Mouse (Mus musculus): ENCODE results near the gene Enox1. TPM values are rescaled to one million over a fixed set of nuclear protein-coding genes. Genes with fewer than 3 reads are reported as not detected.

The Enox1 gene
- polyA plus RNA-seq, 1 experiment from 2014 or later: 33.5 TPM

DNA sequence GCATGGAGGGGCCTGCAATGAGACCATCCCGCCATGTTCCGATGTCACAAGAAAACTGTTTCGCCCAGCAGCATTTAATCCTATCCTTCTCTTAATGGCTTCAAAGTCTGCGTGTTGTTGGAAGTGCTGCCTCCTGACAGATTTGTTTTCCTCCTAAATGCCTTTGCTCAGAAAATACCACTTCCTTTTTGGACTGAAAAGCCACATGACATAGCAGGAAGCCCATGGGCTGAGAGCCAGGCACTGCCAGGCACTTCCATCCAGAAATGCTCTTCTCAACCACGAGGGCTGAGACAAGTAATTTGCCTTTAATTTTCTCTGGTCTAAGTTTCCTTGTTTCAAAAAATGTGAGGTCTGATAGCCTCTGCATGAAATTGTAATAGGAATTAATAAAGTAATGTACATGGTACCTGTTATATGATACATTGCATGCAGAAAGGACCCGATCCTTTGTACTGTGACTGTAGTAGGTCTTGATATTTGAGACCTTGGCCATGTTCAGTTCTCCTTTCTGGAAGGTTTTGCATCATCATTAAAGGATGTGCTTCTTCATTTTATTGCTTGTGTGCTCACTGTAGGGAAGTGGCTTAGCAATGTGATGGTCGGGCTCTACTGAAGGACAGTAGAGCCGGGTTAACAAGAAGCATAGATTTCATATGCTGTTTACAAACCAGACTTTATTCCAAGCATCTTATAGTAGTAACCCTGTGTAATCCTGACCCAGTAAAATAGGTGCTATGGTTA is 390.1 kb downstream of the Enox1 start:
- 92% methylated on average over 8 of the region's 8 CpGs for WGBS
- no peaks in the 10 kb centered on the region for H3K27me3 ChIP-seq
- H3K36me3 ChIP-seq (replicated peaks): no peaks in the 10 kb centered on the region
- no peak overlapping the region for H3K9ac ChIP-seq
- H3K27ac ChIP-seq: no peak overlapping the region
- no peak overlapping the region for H3K4me3 ChIP-seq (replicated peaks)
- no peaks in the 10 kb centered on the region for H3K9me3 ChIP-seq
- 0 out of 2 replicates have a peak, but pooled peaks cover 6% of the 10 kb centered on the region for H3K4me1 ChIP-seq
- H3K4me2 ChIP-seq: no peak overlapping the region
- ATAC-seq (ENCODE audit: low FRiP score): no peak

DNA sequence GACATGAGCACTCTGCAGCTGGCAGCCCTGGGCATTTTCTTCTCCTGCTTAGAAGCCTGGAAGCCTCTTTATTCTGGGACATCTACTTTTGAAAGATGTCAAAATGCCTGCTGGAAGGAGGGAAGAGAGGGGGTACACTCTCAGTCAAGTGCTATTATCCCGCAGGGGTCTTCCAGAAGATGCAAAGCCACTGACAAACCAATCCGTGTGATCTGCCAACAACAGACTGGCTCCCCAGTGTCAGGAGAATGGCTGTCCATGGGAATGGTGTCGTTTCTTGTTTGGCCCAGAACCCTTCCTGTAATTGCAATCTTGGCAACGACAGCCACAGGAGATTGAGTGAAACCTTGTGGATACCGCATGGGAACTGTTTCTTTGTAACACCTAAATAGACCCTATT is 390.8 kb downstream of the Enox1 start:
- no peaks in the 10 kb centered on the region for H3K9me3 ChIP-seq
- H3K4me1 ChIP-seq: 0 out of 2 replicates have a peak, but pooled peaks cover 6% of the 10 kb centered on the region
- no peaks in the 10 kb centered on the region for H3K36me3 ChIP-seq (replicated peaks)
- no peak for ATAC-seq (ENCODE audit: low FRiP score)
- H3K4me3 ChIP-seq (replicated peaks): no peak overlapping the region
- no peak overlapping the region for H3K4me2 ChIP-seq
- WGBS: 87% methylated on average over 5 of the region's 5 CpGs
- H3K27ac ChIP-seq: no peak overlapping the region
- no peak overlapping the region for H3K9ac ChIP-seq
- no peaks in the 10 kb centered on the region for H3K27me3 ChIP-seq

DNA sequence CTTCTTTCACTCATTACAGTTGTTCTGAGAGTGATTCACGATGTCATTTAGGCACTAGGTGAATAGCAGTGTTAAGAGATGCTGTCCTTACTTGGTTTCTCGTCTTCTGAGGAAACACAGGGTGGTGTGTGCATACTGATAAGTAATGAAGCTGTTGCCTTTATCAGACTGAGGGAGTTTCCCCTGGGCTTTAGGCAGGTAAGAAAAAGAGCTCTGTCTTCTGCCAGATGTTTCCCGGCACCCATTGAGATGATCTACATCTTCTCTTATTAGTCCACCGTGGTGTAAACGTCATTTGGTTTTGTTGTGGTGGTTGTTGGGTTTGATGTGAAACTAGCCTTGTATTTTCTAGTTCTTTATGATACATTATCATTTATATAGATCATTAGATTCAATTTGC is 392.4 kb downstream of the Enox1 start:
- ATAC-seq (ENCODE audit: low FRiP score): no peak

DNA sequence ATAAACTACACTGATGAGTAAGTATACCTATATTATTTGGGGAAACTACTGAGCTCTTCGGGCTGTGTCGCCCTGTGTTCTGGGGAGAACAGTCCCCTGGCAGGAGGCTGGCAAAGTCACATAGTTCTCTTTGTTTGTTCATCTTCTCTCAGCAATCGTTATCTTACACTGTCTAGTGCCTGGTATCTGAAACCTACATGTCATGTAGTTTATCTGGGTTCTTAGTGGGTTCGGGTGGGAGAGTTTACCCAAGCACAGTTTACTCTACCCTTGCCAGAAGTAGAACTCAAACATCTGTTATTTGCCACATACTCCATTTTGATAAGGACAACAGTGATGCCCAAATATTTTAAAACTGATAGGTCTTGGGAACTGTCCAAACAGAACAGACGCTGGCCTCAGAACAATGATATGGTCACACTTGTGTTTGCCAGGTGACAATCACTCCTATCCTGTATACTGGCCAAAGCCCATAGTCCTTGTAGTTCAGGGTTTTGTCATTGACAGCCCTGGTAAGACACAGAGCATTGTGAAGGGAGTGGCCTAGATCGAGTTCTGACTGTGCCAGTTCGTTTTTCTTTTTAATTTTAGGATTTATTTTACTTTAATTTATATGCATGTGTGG is 401.0 kb downstream of the Enox1 start:
- Histone ChIP-seq H3K36me3 (replicated peaks) (no peaks in the 10 kb centered on the region), H3K4me2 (no peak overlapping the region), H3K4me3 (replicated peaks) (no peak overlapping the region), H3K9ac (no peak overlapping the region), H3K27me3 (no peaks in the 10 kb centered on the region), H3K27ac (no peak overlapping the region), H3K9me3 (no peaks in the 10 kb centered on the region), H3K4me1 (no peaks in the 10 kb centered on the region)
- ATAC-seq (ENCODE audit: low FRiP score): no peak
- WGBS: 87% methylated on average over 7 of the region's 7 CpGs

More for the DNA sequence above, 392.4 kb downstream of the Enox1 start:
- Histone ChIP-seq H3K9me3 (no peaks in the 10 kb centered on the region), H3K36me3 (replicated peaks) (no peaks in the 10 kb centered on the region), H3K27ac (no peak overlapping the region), H3K4me1 (no peaks in the 10 kb centered on the region), H3K4me3 (replicated peaks) (no peak overlapping the region), H3K27me3 (no peaks in the 10 kb centered on the region), H3K9ac (no peak overlapping the region), H3K4me2 (no peak overlapping the region)
- 94% methylated on average over 5 of the region's 5 CpGs for WGBS

DNA sequence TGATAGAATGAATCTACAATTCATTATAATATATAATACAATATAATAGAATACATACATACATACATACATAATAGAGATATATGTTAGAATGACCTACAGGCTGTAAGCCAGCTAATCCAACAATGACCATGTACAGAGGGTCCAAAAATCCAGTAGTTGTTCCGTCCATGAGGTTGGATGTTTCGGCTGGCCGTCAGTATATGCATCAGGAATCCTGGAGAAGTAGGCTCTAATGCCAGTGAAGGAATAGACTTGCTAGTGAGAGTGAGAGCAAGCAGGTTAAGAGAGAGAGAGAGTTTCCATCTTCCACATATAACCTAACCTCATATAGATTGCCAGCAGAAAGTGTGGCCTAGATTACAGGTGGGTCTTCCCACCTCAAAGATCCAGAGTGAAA is 402.3 kb downstream of the Enox1 start:
- Histone ChIP-seq H3K9me3 (no peaks in the 10 kb centered on the region), H3K27ac (no peak overlapping the region), H3K27me3 (no peaks in the 10 kb centered on the region), H3K4me2 (no peak overlapping the region), H3K36me3 (replicated peaks) (no peaks in the 10 kb centered on the region), H3K4me3 (replicated peaks) (no peak overlapping the region), H3K9ac (no peak overlapping the region), H3K4me1 (peaks cover under 1% of the 10 kb centered on the region; the same call in 1 of the 2 replicates)
- no peak for ATAC-seq (ENCODE audit: low FRiP score)
- WGBS: 96% methylated on average over 3 of the region's 3 CpGs

DNA sequence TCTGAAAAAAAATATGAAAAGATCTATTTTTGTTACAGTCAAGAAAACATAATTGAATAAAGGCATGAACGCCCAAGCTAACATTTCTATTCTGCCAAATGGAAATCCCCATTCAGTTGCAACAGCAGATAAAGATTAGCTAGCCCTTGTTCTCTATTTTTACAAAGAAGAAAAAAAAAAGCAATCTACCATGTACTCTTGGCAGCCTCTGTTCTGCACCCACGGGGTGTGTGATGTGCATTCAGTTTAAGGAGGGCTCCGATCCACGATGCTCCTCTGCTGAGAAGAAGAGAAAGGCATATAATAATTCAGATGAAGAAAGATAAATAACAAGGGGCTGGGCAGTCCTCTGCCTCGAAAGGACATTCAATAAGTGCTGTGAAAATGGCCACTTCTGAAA is 403.2 kb downstream of the Enox1 start:
- Histone ChIP-seq H3K4me1 (peaks cover 7% of the 10 kb centered on the region; the same call in 1 of the 2 replicates), H3K27me3 (no peaks in the 10 kb centered on the region), H3K9me3 (no peaks in the 10 kb centered on the region), H3K27ac (no peak overlapping the region), H3K4me3 (replicated peaks) (no peak overlapping the region), H3K9ac (no peak overlapping the region), H3K4me2 (no peak overlapping the region), H3K36me3 (replicated peaks) (no peaks in the 10 kb centered on the region)
- ATAC-seq (ENCODE audit: low FRiP score): no peak
- 65% methylated on average over 5 of the region's 5 CpGs for whole genome bisulfite sequencing

DNA sequence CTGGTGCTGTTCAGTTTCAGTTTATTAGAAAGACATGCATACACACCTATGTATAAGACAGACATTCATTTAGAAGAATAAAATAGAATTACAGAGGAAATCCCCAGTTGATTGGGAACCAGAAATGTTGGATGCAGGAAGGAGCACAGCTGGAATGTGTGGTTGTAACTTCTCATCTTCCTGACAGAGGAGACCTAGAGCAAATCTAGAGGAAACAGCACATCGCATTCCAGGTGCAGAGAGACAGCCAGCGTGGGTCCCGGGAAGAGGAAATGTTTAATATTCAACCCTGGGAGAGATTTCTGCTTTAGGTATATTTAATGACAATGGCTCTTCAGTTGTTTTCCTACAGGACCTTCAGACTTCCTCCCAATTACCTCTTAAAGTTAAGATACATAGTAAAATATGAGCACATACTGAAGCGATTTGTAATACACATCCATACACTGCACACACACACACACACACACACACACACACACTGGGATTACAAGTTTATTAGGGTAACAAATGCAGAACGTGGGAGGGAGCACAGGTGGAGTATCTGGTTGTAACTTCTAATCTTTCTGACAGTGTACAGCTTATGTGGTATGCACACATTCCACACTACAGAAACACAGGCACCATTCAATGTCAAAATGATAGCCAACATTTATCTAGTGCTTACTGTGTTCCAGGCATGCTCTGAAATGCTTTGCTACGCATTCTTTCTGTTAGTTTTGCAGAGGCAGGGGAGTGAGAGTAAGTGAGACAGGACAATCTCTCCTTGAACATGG is 405.4 kb downstream of the Enox1 start:
- Histone ChIP-seq H3K4me1 (peaks cover 7% of the 10 kb centered on the region; the same call in 1 of the 2 replicates), H3K27ac (no peak overlapping the region), H3K27me3 (no peaks in the 10 kb centered on the region), H3K9me3 (no peaks in the 10 kb centered on the region), H3K4me2 (no peak overlapping the region), H3K4me3 (replicated peaks) (no peak overlapping the region), H3K36me3 (replicated peaks) (no peaks in the 10 kb centered on the region), H3K9ac (no peak overlapping the region)
- 84% methylated on average over 6 of the region's 6 CpGs for WGBS
- ATAC-seq (ENCODE audit: low FRiP score): no peak

DNA sequence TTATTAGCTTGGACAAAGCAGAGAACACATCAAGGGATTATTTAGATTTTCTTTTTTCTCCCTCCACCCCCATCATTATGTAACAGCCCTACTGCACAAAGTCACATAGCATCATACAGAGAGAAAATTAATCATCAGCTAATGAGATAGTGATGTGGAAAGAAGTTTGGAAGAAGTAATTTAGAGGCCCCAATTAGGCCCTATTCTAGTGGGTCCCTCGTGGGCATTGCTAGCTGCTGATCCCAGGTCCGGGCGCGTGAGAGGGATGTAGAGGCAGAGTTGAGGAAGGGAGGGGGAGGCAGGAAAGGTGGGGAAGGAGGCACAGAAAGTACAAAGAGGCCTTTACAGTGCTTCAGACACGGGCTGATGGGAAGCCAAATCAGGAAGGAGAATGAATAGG is 407.4 kb downstream of the Enox1 start:
- Histone ChIP-seq H3K36me3 (replicated peaks) (no peaks in the 10 kb centered on the region), H3K4me2 (no peak overlapping the region)
- WGBS: 37% methylated on average over 5 of the region's 5 CpGs

DNA sequence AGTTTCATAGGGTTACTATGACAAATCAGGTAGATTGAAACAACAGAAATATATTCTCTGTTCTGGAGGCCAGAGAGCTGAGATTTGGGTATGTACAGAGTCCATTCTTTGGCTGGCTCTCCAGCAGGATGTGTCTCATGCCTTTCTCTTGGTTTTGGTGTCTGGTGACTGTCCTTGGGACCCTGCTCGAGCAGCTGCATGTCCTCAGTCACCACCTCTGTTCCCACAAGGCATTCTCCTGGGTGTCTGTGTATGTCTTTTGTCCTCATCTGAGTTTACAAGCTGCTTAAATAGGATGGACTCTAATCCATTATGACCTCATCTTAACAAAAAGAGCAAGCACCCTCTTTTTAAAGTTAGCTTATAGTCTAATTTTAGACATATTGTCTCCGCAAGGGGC is 410.6 kb downstream of the Enox1 start:
- 73% methylated on average over 2 of the region's 2 CpGs for WGBS
- Histone ChIP-seq H3K9me3 (no peaks in the 10 kb centered on the region), H3K36me3 (replicated peaks) (no peaks in the 10 kb centered on the region), H3K9ac (no peak overlapping the region), H3K4me3 (replicated peaks) (no peak overlapping the region), H3K27ac (no peak overlapping the region), H3K4me1 (peaks cover 7% of the 10 kb centered on the region; the same call in 1 of the 2 replicates), H3K4me2 (no peak overlapping the region), H3K27me3 (no peaks in the 10 kb centered on the region)
- ATAC-seq (ENCODE audit: low FRiP score): no peak

More for the DNA sequence above, 407.4 kb downstream of the Enox1 start:
- Histone ChIP-seq H3K27me3 (no peaks in the 10 kb centered on the region), H3K4me3 (replicated peaks) (no peak overlapping the region), H3K9me3 (no peaks in the 10 kb centered on the region), H3K27ac (no peak overlapping the region), H3K4me1 (peaks cover 7% of the 10 kb centered on the region; the same call in 1 of the 2 replicates), H3K9ac (no peak overlapping the region)
- ATAC-seq (ENCODE audit: low FRiP score): peak; percentile 58; the same call in 1 of the 2 replicates

DNA sequence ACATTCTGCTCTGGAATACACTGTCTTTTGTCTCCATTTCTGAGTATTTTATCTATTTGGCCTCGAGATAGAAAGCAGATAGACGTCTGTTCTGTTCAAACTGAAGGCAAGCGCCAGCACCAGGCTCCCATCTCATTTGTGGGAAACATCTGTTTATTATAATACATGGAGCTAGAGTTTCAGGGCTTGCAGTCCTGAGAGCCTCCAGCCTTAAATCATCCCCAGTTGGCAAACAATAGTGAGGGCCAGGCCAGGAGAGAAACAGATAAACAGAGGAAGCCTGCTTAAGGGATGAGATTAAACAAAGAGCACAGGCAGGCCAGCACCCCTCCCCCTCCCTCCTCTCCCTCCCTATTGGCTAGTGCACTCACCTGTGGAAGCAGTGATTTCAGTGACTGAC is 417.9 kb downstream of the Enox1 start:
- no peak overlapping the region for H3K27ac ChIP-seq
- no peaks in the 10 kb centered on the region for H3K9me3 ChIP-seq
- peaks cover 18% of the 10 kb centered on the region for H3K4me1 ChIP-seq
- no peak for ATAC-seq (ENCODE audit: low FRiP score)
- H3K9ac ChIP-seq: no peak overlapping the region
- 28% methylated on average over 3 of the region's 3 CpGs for WGBS
- H3K4me2 ChIP-seq: no peak overlapping the region
- H3K36me3 ChIP-seq (replicated peaks): no peaks in the 10 kb centered on the region
- no peaks in the 10 kb centered on the region for H3K27me3 ChIP-seq
- H3K4me3 ChIP-seq (replicated peaks): no peak overlapping the region

DNA sequence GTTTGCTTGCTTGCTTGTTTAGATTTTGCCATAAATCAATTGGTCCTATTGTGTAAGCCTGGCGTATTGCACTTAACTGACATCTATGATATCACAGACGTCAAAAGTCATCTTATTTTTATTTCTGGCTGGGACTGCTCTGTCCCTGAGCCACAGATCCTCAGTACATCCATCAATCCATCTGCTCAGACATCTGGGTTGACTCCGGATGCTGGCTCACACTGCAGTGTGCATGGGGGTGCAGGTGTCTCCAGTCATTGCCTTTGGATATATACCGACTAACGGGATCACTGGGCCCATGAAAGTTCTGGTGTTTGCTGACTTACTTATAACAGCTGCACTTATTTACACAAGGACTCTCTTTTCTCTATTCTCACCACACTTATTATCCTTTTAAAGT is 419.8 kb downstream of the Enox1 start:
- no peak overlapping the region for H3K4me3 ChIP-seq (replicated peaks)
- no peak for ATAC-seq (ENCODE audit: low FRiP score)

DNA sequence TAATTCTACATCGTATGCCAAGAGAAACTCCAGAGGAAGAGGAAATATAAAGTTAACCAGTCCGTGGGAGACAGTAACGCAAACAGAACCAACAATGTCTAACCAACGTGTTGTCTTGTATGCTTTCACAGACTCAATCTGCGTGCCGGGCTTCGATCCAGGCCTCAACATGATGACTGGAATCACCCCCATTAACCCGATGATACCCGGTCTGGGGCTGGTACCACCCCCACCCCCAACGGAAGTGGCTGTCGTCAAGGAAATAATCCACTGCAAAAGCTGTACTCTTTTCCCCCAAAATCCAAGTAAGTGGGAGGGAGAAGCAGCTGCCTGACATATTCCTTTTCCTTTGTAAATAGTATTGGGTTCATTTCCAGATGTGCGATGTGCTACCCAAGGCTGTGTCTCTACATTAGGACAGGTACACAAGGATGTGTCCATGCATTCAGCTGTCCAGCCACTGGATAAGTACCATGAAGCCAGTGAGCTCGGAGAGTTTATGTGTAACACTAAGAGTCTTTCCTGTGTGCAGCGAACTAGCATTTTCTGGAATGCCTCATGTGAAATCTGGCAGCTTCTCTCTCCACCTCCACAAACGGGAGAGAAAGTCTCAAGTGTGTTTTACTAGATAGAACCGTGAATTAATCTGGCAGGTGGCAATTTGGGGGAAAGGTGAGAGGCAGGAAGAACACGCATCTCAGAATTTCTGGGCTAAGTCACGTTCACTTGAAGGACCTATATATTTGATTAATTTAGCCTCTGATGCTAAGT is 421.1 kb downstream of the Enox1 start:
- H3K4me2 ChIP-seq: no peak overlapping the region
- 89% methylated on average over 18 of the region's 18 CpGs for WGBS
- no peak overlapping the region for H3K4me3 ChIP-seq (replicated peaks)
- no peak overlapping the region for H3K9ac ChIP-seq
- no peak overlapping the region for H3K27ac ChIP-seq
- H3K9me3 ChIP-seq: no peaks in the 10 kb centered on the region
- ATAC-seq (ENCODE audit: low FRiP score): no peak
- no peaks in the 10 kb centered on the region for H3K36me3 ChIP-seq (replicated peaks)
- H3K4me1 ChIP-seq: peaks cover 39% of the 10 kb centered on the region
- no peaks in the 10 kb centered on the region for H3K27me3 ChIP-seq

More for the DNA sequence above, 419.8 kb downstream of the Enox1 start:
- Histone ChIP-seq H3K4me1 (peaks cover 32% of the 10 kb centered on the region), H3K9ac (no peak overlapping the region), H3K27ac (no peak overlapping the region), H3K27me3 (no peaks in the 10 kb centered on the region), H3K4me2 (no peak overlapping the region), H3K9me3 (no peaks in the 10 kb centered on the region), H3K36me3 (replicated peaks) (no peaks in the 10 kb centered on the region)
- WGBS: 84% methylated on average over 5 of the region's 5 CpGs
